Mouse (Mus musculus): Measurements from ENCODE around the gene Cemip.
"Not testable (repeated sequence)": the region's sequence is repeated elsewhere in the genome, so short reads cannot be mapped to it uniquely, and the experiment has no call there.

The Cemip gene

DNA sequence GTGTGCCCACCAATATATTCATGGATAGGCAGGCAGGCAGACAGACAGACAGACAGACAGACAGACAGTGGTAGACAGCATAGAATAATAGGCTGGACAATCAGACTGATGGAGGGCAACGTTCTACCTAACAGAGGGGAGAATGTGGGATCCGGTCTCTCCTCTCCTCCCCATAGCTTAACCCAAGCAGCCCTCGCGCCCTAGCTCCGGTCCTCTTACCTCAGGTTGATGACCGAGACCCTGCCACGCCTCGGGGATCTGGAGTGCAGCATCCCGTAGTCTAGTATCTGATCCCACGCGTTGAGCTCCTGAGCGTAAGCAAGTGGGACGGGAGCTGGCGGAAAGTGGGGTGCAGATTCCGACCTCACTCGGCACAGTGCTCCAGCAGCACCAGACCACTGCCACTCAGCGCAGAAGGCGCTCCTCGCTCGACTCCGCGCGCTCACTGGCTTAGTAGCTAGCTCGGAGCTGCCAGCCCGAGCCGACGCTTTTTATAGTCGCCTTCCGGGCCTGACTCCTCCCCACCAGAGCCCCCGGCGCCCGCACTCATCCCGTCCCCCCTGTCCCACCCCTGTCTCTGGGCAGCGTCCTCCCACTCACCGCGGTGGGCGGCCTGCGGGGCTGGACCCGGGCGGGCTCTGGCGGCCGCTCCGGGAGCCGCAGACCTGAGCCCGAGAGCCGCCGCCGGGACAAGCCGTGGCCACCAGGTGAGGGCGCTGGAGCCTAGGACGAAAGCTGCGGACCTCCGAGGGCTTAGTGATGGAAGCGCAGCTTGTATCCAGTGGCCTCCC, at the start of gene Cemip:
Gene Cemip, minus strand, starts transcription at position 464 of the 791 bp plus-strand sequence.
- DNase-seq: peak; percentile 89

DNA sequence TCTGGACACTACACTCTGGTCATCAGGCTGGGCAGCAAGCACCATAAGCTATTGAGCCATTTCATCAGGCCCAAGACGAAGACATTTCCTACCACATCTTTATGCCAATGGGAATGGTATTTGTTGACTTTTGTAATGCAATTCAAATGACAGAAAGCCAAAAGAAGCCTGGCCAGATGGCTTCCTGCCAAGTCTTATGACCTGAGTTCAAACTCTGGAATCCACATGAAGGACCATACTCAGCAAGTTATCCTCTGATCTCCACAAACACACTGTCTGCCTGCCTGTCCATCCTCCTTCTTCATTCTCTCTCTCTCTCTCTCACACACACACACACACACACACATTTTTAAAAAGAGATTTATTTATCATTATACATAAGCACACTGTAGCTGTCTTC, 46.4 kb upstream of the Cemip start:
- peak; percentile 24 for DNase-seq

DNA sequence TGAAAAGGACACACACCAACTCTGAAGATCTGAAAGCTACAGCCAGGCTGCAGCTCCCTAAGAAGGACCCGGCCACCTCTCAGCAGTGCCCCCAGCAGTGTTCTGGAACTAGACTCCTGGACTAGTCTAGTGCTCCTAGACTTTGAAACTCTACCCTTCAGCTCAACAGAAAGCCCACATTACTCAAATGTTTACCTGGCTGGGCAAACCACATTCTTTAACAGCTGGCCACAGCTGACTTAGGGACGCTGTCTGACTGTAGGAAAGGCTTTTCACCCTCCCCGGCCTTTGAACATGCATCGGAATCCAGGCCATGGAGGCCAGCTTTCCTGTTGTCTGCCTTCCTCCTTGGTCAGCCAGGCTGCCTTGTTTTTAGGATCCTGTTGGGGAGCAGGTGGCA, 45.4 kb upstream of the Cemip start:
- no peak for DNase-seq

DNA sequence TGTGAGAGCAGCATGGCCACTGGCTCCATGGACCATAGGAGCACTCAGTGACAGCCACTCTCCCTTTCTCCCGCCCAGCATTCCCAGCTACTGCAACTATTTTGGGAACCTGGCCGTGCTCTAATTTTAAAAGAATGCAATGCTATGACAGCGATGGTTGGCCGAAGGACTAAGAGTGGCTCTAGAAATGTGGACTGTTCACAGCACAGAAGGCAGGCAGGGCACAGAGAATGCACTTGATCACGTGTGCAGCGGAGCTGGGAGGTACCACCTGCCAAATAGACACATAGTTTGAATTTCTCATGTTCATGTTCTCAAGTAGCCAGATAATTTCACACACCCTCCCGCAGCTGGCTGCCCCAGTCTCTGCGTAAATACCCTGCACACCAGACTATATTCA, 42.4 kb upstream of the Cemip start:
- DNase-seq: peak; percentile 30

DNA sequence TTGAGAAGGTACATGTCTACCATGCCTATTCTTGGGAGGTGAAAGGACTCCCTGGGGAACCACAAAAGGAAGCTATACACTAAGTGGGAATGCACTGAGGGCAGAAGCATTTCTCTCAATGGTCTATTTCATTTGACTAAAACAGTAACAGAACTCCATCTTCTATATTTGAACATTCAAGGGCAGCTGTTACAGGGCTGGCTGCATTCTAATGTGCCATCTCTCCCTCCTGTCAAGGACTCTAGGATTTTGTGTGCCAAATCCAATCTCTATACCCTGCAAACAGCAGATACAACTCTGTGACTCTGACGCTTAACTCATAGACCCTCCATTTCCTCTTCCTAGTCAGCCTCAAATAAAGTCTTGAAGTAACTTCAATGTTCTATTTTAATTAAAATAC, 39.4 kb upstream of the Cemip start:
- no peak for DNase-seq

DNA sequence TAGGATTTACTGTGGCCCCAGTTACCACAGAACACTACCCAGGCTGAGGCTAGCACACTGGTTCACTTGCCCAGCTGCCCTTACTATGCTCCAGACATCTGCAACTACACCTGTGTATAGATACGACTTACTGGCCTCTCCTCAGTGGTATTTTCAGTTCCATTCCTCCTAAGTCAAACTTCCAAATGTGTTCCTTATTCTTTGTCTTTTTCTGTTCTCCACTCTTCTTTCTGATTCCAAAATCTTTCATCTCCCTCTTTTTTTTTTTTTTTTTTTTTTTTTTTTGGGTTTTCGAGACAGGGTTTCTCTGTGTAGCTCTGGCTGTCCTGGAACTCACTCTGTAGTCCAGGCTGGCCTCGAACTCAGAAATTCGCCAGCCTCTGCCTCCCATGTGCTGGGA, 37.3 kb upstream of the Cemip start:
- not testable (repeated sequence) for DNase-seq

DNA sequence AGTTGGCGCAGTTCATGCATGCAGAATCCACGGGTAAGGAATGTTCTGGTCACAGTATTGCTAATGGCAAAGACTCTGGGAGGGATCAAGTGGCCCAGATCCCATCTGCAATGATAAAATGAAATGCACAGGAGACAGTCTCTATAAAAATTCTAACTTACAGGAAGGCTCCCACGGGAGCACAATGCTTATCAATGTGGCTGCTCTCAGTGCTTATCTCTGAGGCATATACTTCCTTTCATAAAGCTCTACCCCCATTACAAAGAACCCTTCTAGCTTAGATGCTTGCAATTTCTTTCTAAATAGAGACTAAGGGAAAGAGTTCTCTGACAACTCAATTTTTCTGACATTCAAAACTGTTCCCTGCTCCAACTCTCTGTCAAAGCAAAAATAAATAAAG, 35.5 kb upstream of the Cemip start:
- DNase-seq: no peak

DNA sequence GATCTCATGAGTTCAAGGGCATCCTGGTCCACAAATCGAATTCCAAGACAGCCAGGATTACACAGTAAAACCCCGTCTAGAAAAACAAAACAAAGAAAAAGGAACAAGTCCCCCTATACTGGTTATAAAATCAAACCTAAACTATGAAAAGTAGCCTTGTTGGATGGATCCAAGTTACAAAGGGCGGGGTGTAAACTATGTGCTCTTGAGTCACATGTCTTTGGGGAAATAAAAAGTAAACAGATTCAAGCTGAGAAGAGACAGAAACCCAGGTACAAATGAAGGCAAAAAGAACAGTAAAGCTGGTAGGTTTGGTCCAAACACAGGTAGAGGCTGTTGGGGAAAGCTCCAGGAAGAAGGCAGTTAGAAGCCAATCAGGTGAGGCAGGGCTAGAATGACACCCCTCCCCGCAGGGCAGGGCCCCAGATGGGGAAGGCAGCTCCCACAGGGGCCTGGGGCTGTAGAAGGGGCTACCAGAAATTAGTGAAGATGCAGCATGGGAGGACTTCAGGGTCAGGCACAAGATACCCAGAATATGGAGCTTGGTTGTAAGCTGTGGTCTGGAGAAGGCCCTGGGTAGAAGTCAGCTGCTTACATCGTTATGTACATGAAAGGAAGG, 33.9 kb upstream of the Cemip start:
- DNase-seq: no peak

DNA sequence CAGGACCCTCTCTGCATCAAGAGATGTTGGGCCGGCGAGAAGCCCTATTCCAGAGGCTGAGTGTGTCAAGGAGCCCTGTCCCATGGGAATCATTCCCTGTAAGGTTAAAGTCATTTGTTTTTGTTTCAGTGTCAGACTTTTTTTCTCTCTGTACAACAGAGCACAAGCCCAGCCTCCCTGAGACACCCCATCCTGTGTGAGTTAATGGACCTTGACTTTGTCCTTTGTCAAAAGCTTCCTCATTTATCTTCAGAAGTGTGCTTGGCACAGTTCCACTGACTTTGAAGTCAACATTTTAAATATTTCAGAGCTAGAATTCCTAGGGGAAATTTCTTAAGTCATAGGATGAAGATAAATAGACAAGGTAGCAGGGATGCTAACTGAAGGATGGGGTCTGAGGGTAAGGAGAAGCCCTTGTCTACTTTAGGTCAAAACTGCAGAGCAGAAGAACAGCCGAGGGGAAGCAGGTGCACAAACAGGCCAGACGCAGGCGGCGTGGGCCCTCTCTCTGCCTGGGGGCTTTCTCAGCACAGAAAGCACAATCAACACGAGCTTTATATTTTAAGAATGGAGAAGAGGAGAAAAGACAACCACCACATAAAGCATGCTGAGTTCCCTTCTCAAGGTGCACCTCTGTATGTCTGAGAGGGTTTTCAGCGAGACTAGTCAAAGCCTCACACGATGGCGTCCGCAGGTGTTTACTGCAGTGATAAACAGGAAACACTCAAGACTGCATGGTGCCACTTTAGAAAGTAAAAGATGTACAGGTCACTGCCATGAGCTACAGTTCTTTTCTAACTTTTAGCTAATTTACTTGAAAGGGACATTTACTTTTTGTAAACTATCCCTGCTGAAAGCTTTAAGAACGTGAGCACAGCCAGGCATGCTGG, 33.2 kb upstream of the Cemip start:
- no peak for DNase-seq

DNA sequence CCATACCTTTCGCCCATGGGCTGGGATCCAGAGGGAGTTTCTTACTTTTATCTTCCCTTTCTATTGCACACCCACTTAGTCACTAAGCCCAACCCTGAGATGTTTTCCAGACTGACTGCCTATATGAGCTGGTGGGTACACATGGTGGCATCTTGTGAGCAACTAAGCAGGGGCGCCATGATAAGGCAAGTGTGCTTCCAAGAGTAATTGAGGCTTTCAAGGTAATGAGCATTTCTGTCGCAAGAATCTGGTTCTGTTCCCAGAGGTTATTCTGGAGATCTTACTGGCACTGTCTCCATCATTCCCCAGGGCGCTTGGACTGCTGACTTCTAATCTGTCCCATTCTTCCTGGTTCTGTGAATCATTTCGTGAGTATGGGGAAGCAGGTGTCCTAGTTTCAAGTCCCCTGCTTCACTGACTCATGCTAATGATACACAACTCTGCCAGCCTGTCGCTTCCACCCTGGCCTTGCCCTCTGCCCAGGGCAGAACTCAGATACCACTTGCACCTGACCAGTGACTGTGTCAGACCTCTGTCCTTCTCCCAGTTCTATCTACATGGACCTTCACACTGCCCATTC, 31.3 kb upstream of the Cemip start:
- peak; percentile 29 for DNase-seq

DNA sequence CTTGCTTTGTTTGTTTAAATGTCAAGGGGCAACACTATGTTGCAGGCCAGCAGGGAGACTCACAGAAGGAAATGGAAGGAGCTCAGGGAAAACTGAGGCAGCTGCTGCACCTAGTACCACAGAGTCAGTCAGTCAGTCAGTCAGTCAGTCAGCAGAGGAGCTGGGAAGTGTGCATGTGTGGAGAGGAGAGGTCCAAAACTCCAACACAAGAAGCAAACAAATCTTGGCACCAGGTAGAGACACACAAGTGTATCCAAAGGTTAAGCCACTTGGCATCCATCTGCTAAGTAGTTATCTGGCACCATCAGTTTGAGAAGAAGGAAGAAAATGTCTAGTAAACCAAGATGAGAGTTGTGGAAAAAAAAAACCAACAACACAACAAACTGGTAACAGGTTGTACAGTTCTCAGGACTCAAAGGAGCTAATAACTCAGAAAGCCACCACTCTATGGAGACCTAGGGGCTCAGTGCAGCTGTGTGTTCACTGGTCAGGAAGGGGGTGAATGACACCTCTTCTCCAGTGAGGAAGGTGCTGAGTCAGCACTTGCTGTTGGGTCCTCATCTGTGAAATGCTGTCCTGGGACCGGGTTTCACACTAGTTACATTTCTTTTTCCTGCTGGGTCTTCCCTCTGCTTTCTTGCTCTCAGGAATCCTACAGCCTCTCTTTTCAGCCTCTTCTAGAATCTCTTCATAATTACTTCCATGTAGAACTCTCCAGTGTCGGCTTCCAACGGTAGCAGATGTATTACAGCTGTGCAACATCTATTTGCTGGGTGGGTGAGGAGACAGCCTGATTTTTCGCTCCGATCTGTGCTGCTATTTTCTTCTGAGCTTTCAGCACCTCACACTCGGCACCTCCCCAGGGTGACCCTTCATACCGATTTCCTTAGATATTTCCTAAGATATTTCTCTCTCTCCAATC, 30.6 kb upstream of the Cemip start:
- no peak for DNase-seq

DNA sequence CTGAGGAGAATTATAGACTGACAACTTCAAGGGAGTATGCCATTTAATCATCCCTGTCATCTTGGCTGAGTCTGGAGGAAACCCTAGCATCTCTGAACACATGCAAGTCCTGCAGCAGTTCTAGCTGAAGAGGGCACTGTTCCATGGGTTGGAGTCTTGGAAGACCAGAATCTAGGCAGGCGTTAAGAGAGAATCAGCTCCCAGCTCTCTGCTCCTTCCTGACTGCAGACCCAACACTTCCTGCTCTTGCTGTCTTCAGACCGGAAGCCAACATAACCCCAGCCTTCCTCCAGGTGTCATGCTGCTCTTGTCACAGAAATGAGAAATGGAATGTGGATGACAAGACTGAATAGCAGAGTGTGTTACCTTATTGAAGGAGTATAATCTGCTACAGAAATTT, 29.1 kb upstream of the Cemip start:
- DNase-seq: no peak

DNA sequence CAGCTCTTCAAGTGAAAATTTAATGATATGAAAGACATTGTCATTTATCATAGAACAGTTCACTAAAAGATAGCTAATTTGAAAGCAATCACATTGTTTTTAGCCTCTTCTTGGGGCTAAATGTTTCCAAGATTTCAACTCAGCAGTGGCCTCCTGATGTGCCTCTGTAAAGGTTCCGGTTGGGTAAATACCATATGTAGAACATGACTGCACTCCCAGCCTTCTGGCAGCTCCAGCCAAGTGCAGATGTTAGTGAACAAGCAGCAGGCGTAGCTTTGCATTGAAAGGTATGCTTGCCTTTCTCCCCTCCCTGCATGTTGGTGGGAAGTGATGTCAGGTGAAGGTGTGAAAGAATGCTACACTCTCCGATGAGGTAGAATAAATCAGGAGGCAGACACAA, 28.5 kb upstream of the Cemip start:
- DNase-seq: no peak

DNA sequence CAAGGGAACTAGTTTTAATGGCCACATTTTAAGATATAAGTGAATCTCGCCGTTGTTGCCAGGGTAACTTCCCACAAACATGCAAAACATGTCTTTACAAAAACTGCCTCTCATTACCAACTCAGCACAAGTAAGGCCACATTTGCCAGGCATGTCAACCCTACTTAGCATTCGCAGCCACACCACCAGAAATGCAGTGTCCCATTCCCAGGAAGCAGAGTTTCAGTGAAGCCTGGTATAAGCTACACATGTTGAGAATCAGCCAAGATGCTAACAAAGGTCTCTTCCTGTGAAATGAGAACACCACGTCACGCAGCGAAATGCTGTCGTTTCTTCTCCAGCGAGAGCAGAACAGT, 26.7 kb upstream of the Cemip start:
- no peak for DNase-seq

DNA sequence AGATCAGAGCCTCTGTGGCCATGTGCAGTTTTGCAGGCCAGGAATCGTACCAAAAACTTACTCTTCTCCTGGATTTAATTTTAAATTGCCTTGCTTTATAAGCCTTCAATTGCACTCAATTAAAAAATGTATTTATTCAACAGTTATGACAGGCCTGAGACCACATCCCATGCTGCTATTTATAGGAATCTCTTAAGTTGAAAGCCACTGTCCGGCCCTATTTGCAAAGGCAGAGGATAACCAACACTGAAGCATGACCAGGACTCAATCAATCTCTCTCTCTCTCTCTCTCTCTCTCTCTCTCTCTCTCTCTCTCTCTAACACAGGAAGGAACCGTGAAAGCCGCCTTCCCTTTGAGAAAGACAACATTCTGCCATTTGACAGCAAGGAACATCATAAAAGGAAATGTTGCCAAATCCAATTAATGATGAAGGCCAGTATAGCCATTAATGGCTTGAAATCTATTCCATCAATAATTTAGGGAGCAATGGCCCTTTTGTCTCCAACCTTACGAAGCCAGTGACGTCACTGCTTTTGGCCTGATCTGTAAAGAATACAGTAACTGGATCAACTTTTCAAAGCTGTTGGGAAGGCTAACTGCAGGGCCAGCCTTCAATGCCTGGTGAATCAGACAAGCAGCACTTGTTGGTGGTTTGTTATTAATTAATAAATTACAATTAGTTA, 26.2 kb upstream of the Cemip start:
- DNase-seq: no peak

DNA sequence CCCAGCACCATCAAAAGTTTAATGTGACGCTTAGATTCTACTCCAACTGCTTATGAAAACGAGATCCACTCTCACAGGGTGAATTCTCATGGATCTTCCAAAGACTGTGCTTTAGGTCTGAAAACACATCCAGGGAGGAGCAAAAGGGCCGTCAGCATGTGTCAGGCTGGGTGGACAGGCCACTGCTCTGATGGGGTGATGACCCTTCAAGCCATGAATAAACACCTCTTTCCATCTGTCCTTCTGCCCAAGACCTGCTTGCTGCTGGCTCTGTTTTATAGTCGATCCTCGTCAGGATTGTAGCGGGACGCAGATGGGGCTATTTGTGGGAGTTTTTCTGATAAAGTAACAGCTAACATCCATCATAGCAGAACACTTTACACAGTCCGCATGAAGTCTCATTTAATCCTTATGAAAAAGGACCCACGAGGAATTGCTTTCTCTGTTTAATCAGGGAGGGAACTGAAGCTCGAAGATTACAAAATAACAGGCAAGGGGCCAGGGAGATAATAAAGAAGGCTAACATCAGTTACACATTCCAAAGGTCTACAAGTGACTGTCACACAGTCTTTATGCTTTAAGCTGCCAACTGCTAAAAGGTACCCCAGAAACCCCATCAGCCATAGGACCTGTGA, 25.5 kb upstream of the Cemip start:
- DNase-seq: no peak

DNA sequence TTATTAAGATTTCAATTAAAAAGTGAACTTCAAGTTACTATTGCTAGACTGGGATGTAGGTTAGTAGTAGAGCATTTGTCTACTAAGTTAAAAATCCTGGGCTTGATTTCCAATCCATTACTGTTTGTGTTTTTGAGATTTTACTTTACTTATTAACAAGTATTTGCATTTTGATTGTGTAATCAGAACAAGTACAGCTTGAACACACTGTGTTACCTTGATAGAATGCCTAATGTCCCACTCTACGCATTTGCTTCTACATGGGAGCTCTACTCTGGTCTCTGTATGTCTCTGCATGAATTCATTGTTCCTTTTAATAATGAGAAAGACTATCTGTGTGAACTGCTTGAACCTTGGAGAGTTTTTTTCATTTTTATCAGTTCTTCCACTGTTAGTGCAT, 20.6 kb upstream of the Cemip start:
- DNase-seq: no peak

DNA sequence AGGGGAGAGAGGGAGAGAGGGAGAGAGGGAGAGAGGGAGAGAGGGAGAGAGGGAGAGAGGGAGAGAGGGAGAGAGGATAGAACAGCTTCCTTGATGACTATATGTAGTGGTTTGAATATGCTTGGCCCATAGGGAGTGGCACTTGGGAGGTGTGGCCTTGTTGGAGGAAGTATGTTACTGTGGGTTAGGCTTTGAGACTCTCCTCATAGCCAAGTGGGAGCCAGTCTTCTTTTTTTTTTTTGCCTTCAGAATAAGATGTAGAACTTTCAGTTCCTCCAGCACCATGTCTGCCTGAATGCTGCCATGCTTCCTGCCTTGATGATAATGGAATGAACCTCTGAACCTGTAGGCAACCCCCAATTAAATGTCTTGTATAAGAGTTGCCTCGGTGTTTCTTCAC, 16.3 kb upstream of the Cemip start:
- DNase-seq: no peak

DNA sequence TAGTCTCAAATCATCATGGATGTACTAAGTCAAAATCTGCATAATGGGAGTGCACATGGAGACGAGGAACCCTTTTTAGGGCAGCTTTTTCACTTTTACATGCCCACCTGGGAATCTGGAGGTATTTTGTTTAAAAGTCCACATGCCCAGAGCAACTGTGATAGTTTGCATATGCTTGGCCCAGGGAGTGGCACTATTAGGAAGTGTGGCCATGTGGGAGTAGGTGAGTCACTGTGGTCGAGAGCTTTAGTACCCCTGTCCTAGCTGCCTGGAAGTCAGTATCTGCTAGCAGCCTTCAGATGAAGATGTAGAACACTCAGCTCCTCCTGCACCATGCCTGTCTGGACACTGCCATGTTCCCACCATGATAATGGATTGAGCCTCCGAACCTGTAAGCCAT, 14.4 kb upstream of the Cemip start:
- no peak for DNase-seq

DNA sequence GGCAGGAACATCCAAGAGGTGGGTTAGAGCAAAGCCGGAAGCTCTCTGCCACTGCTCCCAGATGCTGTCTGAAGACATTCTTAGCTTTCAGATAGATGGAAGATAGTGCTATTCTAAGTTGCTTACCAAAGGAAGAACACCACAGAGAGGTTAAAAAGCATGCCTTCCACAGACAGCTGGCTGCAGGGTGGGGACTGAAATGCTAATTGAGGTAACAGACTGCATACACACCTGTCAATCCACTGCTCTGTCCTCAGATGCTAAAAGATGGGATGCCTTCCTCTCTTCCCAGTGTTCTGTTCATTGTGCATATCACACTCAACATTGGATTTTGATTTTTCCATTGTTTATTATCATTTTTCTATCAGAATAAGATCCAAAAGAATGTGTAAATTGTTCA, 11.8 kb upstream of the Cemip start:
- no peak for DNase-seq

DNA sequence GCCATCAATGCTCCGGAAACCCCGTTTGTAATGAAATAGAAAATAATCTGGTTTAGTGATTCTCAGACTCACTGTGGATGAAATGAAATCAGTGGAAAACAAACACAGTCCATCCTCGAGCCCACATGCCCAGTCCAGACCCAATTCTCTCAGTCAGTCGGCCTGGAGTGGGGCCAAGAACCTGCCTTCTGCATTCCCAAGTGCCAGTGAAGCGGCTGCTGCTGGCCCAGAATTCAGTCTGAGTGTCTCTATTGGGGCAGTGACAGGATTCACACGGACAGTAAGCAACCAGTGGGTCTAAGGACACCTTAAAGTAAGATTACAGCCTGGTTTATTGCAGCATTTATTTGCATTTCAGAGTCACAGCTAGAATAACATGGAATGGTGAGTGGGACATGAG, 10.2 kb upstream of the Cemip start:
- DNase-seq: peak; percentile 49
